Comparison of ENCODE assay signal across 29 mouse cellular contexts in the genomic region with DNA sequence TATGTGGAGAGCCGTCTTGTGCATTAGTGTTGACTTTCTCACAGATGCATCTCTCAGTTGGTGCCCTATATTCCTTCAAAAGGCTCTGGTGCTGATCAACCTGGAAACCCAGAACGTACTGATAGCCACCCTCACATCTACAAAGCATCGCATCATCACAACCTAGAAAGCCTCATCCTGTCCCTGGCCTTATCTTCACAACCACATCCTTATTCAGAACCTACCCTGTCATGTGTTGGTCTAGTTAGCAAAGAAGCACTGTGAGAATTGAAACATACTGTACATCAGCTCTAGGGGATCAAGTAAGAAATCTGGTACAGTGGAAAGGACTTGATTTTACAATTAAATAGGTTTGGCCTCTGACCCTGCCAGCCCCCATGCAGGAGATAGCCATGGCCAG. TPM values are rescaled to one million over a fixed set of nuclear protein-coding genes. Genes with fewer than 3 reads are reported as not detected.
DNase-seq lines count a peak whose midpoint lies in the region; ATAC-seq and TF ChIP-seq lines count a peak whose summit lies in the region.
"Had no signal": no experiment of that assay in that cellular context is flagged by ENCODE, and none has a peak within 500 bp of the region (broad histone marks: within the 10 kb centered on the region; RNA-seq: fewer than 3 reads in every experiment).

No protein-coding gene starts in this region.

- 0 out of 2 replicates have a peak, but pooled peaks have one; percentile 31 for ATAC-seq in megakaryocyte progenitor cell, adult 5-6 weeks (replicated peaks; ENCODE audit: poor library complexity)
- ATAC-seq: hindbrain, postnatal 0 days; Patski had no signal

- H3K4me1 ChIP-seq in thymus, adult 2 months (replicated peaks; ENCODE audit: control insufficient read depth, insufficient read depth, low read length) = peaks cover 7% of the 10 kb centered on the region
- H3K4me1 ChIP-seq: embryonic facial prominence, embryonic 13.5 days; forebrain, embryonic 12.5 days; heart, embryonic 12.5 days; hindbrain, embryonic 10.5 days; limb, embryonic 13.5 days had no signal

- no peak overlapping the region for H3K27ac ChIP-seq in thymus, adult 2 months (ENCODE audit: control insufficient read depth, insufficient read depth, low read length)
- H3K27ac ChIP-seq: embryonic facial prominence, embryonic 13.5 days; forebrain, embryonic 12.5 days; hindbrain, embryonic 10.5 days; hindbrain, postnatal 0 days; limb, embryonic 13.5 days; liver, embryonic 14.5 days; stomach, postnatal 0 days had no signal

- TF ChIP-seq CTCF in thymus, adult 2 months (IDR thresholded peaks at IDR 0.05; ENCODE audit: borderline replicate concordance, control insufficient read depth, extremely low read depth, insufficient read depth, low read length, poor library complexity) = no peak

- 46% methylated on average over 3 of the region's 3 CpGs for WGBS in thymus, adult 2 months

- DNase-seq in thymus, postnatal 0 days (ENCODE audit: low spot score) = peak; percentile 28
- DNase-seq in thymus, adult 2 months = no peak
- DNase-seq in T-cell, adult 2 months (ENCODE audit: low spot score) = peak; percentile 44
- DNase-seq in right cerebral cortex, postnatal 10 days (ENCODE audit: low spot score in 2 of 2) = no peak
- no peak for DNase-seq in frontal cortex, postnatal 36 days (ENCODE audit: low spot score in 2 of 2)
- no peak for DNase-seq in layer of hippocampus, adult 9-11 months
- DNase-seq: adrenal gland, postnatal 10 days; cerebellum, adult 18-20 months; cerebellum, postnatal 25 days; embryo, embryonic 11 days; heart, postnatal 10 days; kidney, adult 11 months; kidney, postnatal 4 days; lung, embryonic 14.5 days; midbrain, embryonic 14.5 days had no signal

- no peaks in the 10 kb centered on the region for H3K27me3 ChIP-seq in thymus, adult 2 months (ENCODE audit: control insufficient read depth, insufficient read depth, low read length)
- H3K27me3 ChIP-seq: embryonic facial prominence, embryonic 13.5 days; forebrain, embryonic 12.5 days; heart, embryonic 12.5 days; limb, embryonic 13.5 days; Patski had no signal

- peaks cover 58% of the 10 kb centered on the region for H3K36me3 ChIP-seq in thymus, adult 2 months (ENCODE audit: control insufficient read depth, insufficient read depth, low read length)

- no peak overlapping the region for H3K4me3 ChIP-seq in thymus, adult 2 months (ENCODE audit: control insufficient read depth, insufficient read depth, low read length)
- H3K4me3 ChIP-seq: embryonic facial prominence, embryonic 13.5 days; erythroblast, embryonic 14.5 days; forebrain, embryonic 12.5 days; heart, embryonic 12.5 days; hindbrain, embryonic 10.5 days; limb, embryonic 13.5 days had no signal

- TF ChIP-seq POLR2A in thymus, adult 2 months (IDR thresholded peaks at IDR 0.05; ENCODE audit: control insufficient read depth, extremely low read depth, insufficient read depth, low read length, poor library complexity) = no peak

RNA-seq across cellular contexts. Expression of gene Ucp3, which starts 23.8 kb away (rescaled TPM):
- 0.12 and 0.14 TPM in 2 replicates for polyA plus RNA-seq in thymus, postnatal 0 days (2015; fragmentation: Nextera tagmentation; extraction: Ambion mirVana)
- 6.0 and 7.0 TPM in 2 replicates for polyA plus RNA-seq in thymus, adult 2 months (2012; rRNA removed)
- 0.15 TPM in 1 of 2 replicates, not detected in the other for total RNA-seq in megakaryocyte progenitor cell, adult 5-6 weeks (2015)
- total RNA-seq in megakaryocyte progenitor cell, adult 5-6 weeks (2017) = not detected in 2 replicates
- total RNA-seq: granulocyte monocyte progenitor cell, adult 5-6 weeks; megakaryocyte-erythroid progenitor cell, adult 5-6 weeks had no signal
- polyA plus RNA-seq: C2C12; embryonic facial prominence, embryonic 13.5 days; erythroblast, embryonic 14.5 days; forebrain, embryonic 12.5 days; lung, embryonic 14.5 days; midbrain, embryonic 14.5 days had no signal

RNA-seq across cellular contexts. Expression of gene Ucp2, which starts 44.2 kb away (rescaled TPM):
- 803 and 920 TPM in 2 replicates for polyA plus RNA-seq in thymus, postnatal 0 days (2015; fragmentation: Nextera tagmentation; extraction: Ambion mirVana)
- 1,120 and 1,396 TPM in 2 replicates for polyA plus RNA-seq in thymus, adult 2 months (2012; rRNA removed)
- total RNA-seq in megakaryocyte progenitor cell, adult 5-6 weeks (2015) = 208 and 232 TPM in 2 replicates
- total RNA-seq in megakaryocyte progenitor cell, adult 5-6 weeks (2017) = 90.4 and 97.3 TPM in 2 replicates

Comparison
In these comparisons a context has a peak if more than half of its experiments do, and no peak if none do; other contexts are left out.
1. DNase-seq: peak in thymus, postnatal 0 days (single experiment) and T-cell, adult 2 months (single experiment); none in thymus, adult 2 months (single experiment), right cerebral cortex, postnatal 10 days (0 of 2), frontal cortex, postnatal 36 days (0 of 2) and layer of hippocampus, adult 9-11 months (single experiment).